Mouse (Mus musculus): ENCODE data around the gene Pax5. TPM values are rescaled to one million over a fixed set of nuclear protein-coding genes. Genes with fewer than 3 reads are reported as not detected.

The Pax5 gene
- polyA plus RNA-seq, 1 experiment = not detected

DNA sequence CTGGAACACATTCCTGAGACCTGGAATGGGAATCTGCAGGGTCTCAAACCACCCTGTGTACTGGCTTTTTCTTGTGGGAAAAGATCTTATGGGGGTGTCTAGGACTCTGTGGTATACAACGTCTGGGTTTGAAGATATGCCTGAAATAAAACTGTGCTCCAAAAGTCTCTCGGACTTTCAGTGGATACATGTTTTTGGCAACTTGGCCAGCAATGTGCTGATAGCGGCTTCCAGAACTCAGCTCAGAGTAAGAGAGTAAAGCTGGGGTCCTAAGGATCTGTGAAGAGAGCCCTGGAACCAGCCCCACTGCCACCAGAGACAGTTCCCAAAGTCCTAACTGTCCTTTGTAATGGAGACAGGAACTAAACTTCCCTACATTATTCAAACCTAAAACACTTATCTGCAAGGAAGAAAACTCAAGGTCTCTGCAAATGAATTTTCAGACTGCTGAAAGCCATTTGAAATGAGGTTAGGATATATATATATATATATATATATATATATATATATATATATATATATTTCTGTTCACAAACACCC lies 5.4 kb upstream of the Pax5 start:
- Histone ChIP-seq H3K4me3 (replicated peaks) (no peak overlapping the region), H3K27me3 (replicated peaks) (peaks cover 87% of the 10 kb centered on the region), H3K36me3 (replicated peaks; ENCODE audit: low read length) (no peaks in the 10 kb centered on the region), H3K9me3 (peaks cover 8% of the 10 kb centered on the region; the same call in 1 of the 2 replicates), H3K4me1 (peaks cover 31% of the 10 kb centered on the region)
- TF ChIP-seq FLI1 (IDR thresholded peaks at IDR 0.05; ENCODE audit: low read length) (no peak), GATA1 (IDR thresholded peaks at IDR 0.05; ENCODE audit: borderline replicate concordance, low read length) (no peak)

DNA sequence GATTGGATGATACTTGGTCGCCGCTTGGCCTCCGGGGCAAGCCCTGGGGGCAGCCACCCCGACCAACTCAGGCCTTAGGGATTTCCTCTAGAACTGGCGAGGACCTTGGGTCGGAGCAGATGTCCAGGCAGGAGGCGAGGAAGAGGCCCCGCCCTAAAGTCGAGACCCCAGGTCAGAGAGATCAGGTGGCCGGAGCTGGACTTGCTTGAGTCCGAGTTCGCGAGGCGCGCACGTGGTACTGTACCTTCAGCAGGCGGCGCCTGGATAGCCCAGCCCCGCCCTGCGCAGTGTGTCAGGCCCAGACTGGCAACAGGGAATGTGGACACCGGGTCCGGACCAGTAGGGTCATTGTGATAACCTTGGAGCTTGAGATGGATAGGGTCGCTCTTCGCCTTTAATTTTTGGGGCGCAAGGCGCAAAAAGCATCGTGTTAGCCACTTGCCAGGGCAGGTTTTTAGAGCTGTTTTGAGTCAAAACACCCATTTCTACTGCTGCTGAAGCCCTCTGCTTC lies 3.9 kb upstream of the Pax5 start:
- Histone ChIP-seq H3K4me1 (peaks cover 33% of the 10 kb centered on the region), H3K9me3 (peaks cover 8% of the 10 kb centered on the region; the same call in 1 of the 2 replicates), H3K27me3 (replicated peaks) (peaks cover 92% of the 10 kb centered on the region), H3K36me3 (replicated peaks; ENCODE audit: low read length) (no peaks in the 10 kb centered on the region), H3K4me3 (replicated peaks) (no peak overlapping the region)
- no peak for TF ChIP-seq FLI1 (IDR thresholded peaks at IDR 0.05; ENCODE audit: low read length)
- TF ChIP-seq GATA1 (IDR thresholded peaks at IDR 0.05; ENCODE audit: borderline replicate concordance, low read length) = no peak

DNA sequence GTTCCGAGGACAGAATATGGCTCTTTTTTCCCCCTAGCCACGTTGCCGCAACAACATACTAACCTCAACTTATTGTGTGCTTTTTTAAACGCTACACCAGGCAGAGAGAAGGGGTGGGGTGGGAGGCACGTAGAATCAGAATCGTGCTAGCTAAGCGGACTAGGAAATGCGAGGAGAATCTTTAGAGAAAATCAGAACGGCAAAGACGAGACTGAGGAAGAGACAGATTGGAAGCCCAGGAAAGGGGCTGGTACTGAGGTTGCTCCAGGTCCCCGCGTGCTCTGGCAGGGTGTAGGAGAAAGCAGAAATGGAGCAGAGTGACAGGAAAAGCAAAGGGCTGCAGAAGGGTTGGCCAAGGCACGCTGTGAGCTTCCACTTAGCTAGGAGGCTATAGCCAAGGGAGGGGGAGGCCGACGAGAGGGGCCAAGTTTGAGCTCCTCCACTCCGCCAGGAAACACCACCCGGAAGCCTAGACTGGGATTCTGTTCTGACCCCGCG lies 3.3 kb upstream of the Pax5 start:
- Histone ChIP-seq H3K4me1 (peaks cover 33% of the 10 kb centered on the region), H3K36me3 (replicated peaks; ENCODE audit: low read length) (no peaks in the 10 kb centered on the region), H3K9me3 (peaks cover 8% of the 10 kb centered on the region; the same call in 1 of the 2 replicates), H3K27me3 (replicated peaks) (peaks cover 95% of the 10 kb centered on the region), H3K4me3 (replicated peaks) (no peak overlapping the region)
- TF ChIP-seq GATA1 (IDR thresholded peaks at IDR 0.05; ENCODE audit: borderline replicate concordance, low read length) (no peak), FLI1 (IDR thresholded peaks at IDR 0.05; ENCODE audit: low read length) (no peak)

DNA sequence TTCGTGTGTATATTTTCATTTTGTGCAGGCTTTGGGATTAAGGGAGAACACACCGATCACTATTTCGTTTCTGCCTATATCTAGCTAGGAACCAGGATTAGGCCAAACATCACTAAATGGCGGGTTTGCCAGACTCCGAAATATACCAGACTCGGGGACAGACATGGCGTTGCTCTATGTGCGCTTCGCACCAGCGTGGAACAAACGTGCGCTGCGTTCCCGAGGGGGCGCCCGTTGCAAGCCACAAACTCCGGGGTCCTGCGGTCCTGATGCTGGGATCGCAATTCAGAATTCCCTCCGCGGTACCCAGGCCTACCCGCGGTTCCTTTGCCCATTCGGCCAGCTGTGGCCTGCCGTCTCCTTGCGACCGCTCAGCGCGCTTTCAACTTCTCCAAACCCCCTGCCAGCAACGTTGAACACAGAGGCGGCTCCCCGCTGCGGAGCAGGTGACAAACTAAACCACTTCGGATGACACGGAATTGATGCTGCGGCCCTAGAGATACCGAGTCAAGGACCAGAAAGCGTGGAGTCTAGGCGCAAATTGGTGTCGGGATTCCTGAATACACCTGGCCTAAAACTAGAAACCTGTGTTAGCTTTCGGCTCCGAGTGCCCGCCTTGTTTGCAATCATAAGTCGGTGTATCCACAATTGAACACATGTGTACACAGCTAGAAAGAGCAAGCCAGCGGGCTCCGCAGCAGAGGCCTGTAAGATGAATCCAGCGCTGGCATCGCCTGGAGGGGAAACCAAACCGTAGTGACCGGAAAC lies 2.7 kb upstream of the Pax5 start:
- peaks cover 8% of the 10 kb centered on the region; the same call in 1 of the 2 replicates for H3K9me3 ChIP-seq
- TF ChIP-seq FLI1 (IDR thresholded peaks at IDR 0.05; ENCODE audit: low read length) (no peak), GATA1 (IDR thresholded peaks at IDR 0.05; ENCODE audit: borderline replicate concordance, low read length) (no peak)
- H3K36me3 ChIP-seq (replicated peaks; ENCODE audit: low read length) = no peaks in the 10 kb centered on the region
- H3K27me3 ChIP-seq (replicated peaks) = peaks cover 95% of the 10 kb centered on the region
- H3K4me1 ChIP-seq = peaks cover 33% of the 10 kb centered on the region
- peak overlapping the region; percentile 75 for H3K4me3 ChIP-seq (replicated peaks)

DNA sequence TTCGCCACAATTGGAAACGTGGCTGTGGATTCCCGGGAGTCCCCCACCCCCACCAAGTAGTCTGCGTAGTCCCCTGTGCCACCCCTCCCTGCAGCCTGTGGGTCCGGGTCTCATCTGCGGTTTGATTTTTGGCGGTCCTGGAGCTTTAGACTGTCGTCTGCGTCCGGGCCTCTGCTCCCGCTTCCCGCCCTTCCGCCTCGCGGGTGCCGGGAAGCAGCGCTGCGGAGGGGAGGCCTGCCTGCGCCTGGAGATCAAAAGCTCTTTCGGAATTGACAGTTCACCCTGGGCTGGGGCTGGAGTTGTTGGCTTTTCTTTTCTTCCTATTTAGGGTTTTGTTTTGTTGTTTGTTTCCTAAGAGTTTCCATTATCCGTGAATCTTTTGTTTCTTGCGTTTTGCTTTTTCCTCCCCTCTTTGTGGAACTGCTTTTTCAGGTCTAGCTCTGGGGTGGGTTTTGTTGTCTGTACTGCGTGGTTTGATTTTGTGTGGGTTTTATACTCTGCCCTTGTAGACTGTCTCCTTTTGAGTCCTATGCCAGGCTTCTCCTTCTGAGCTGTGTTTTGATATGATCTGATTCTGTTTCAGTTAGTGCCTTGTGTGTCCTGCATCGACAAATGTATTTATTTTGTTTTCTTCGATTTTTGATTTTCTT lies 1.9 kb upstream of the Pax5 start:
- H3K9me3 ChIP-seq = peaks cover 8% of the 10 kb centered on the region; the same call in 1 of the 2 replicates
- H3K4me1 ChIP-seq = peaks cover 33% of the 10 kb centered on the region
- H3K27me3 ChIP-seq (replicated peaks) = peaks cover 95% of the 10 kb centered on the region
- TF ChIP-seq FLI1 (IDR thresholded peaks at IDR 0.05; ENCODE audit: low read length) (no peak), GATA1 (IDR thresholded peaks at IDR 0.05; ENCODE audit: borderline replicate concordance, low read length) (no peak)
- peak overlapping the region; percentile 71 for H3K4me3 ChIP-seq (replicated peaks)
- H3K36me3 ChIP-seq (replicated peaks; ENCODE audit: low read length) = no peaks in the 10 kb centered on the region

DNA sequence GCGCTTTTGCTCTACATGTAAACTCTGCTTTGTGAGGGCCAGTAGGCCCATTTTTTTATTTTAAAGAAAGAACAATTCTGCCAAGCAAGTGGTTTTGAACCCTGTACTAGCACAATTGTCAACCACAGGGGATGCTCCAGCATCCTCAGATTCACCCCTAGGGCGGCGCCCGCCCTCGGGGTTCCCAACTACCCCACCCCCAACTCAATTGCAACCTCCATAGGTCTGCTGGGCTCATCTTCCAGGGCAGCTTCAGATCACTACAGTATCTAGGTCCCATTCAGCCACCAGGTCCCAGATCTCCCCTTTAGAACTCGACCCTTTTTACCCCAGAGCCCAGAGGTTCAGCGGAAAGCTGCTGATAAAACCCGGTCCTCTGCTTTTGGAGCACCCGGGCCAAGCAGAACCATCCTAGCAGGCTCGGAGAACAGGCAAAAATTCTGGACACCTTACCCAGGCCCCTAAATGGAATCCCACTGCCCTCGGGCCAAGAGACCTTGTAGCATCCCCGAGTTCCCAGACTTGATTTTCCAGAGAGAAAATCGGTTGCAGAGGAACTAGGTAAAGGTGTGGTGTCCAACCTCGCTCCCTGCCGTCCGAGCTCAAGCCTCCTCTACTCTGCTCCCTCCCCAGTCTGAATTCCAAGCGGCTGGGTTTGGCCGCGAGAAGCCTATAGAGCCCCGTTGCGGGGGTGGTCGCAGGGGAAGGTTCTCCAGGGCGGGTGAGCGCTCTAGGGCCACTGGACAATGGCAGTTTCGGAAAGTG lies 1.0 kb upstream of the Pax5 start:
- H3K27me3 ChIP-seq (replicated peaks) = peaks cover 95% of the 10 kb centered on the region
- peaks cover 33% of the 10 kb centered on the region for H3K4me1 ChIP-seq
- H3K4me3 ChIP-seq (replicated peaks) = no peak overlapping the region
- TF ChIP-seq FLI1 (IDR thresholded peaks at IDR 0.05; ENCODE audit: low read length) = no peak
- no peak for TF ChIP-seq GATA1 (IDR thresholded peaks at IDR 0.05; ENCODE audit: borderline replicate concordance, low read length)
- peaks cover 8% of the 10 kb centered on the region; the same call in 1 of the 2 replicates for H3K9me3 ChIP-seq
- no peaks in the 10 kb centered on the region for H3K36me3 ChIP-seq (replicated peaks; ENCODE audit: low read length)

DNA sequence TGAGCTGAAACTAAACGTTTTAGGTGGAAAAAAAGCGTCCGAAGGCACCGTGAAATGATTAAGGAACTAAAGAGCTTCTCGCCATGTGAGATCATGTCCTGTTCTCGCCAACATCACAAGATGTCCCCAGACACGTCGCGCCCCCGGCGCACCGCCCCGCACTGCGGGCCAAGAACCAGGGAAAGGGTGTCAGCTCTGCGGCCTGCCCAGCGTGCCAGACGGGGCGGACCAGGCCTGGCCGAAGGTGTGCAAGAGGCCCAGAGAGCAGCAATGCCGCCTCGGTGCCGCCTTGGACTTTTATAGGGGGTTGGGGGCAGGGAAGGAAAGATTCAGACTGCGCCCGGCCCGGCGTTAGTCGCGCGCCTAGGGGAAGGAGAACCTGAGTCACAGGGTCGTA lies 412 bp upstream of the Pax5 start:
- TF ChIP-seq GATA1 (IDR thresholded peaks at IDR 0.05; ENCODE audit: borderline replicate concordance, low read length) (no peak), FLI1 (IDR thresholded peaks at IDR 0.05; ENCODE audit: low read length) (no peak)
- no peak overlapping the region for H3K4me3 ChIP-seq (replicated peaks)
- peaks cover 98% of the 10 kb centered on the region for H3K27me3 ChIP-seq (replicated peaks)
- peaks cover 8% of the 10 kb centered on the region; the same call in 1 of the 2 replicates for H3K9me3 ChIP-seq
- peaks cover 33% of the 10 kb centered on the region for H3K4me1 ChIP-seq
- H3K36me3 ChIP-seq (replicated peaks; ENCODE audit: low read length) = no peaks in the 10 kb centered on the region

DNA sequence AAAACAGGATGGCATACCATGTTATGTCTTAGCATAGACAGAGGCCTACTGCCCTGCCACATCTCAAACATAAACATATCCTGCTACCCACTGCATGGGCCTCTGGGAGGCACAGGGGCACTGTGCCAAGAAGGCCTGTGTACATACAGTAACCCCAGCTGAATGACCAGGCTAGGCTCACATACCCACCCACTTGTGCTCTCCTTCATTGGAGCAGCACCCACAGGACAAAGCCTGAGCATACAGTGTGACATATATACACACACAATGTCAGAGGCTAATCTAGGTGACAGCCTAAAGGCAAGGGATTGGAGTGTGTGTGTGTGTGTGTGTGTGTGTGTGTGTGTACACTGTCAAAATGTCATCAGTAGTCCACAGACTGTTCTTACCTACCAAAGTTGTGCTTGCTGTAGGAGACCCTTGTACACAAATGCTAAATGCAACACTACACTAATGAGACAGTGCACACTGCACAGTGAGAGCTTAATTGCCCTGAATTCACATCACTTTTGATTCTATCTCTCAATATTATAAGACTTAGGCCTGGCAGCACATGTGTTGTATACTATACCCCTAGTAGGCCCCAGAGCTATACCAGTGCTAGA lies 1.1 kb downstream of the Pax5 start:
- Histone ChIP-seq H3K4me1 (peaks cover 36% of the 10 kb centered on the region), H3K4me3 (replicated peaks) (no peak overlapping the region), H3K27me3 (replicated peaks) (peaks cover 98% of the 10 kb centered on the region), H3K9me3 (peaks cover 13% of the 10 kb centered on the region), H3K36me3 (replicated peaks; ENCODE audit: low read length) (no peaks in the 10 kb centered on the region)
- TF ChIP-seq GATA1 (IDR thresholded peaks at IDR 0.05; ENCODE audit: borderline replicate concordance, low read length) (no peak), FLI1 (IDR thresholded peaks at IDR 0.05; ENCODE audit: low read length) (no peak)

DNA sequence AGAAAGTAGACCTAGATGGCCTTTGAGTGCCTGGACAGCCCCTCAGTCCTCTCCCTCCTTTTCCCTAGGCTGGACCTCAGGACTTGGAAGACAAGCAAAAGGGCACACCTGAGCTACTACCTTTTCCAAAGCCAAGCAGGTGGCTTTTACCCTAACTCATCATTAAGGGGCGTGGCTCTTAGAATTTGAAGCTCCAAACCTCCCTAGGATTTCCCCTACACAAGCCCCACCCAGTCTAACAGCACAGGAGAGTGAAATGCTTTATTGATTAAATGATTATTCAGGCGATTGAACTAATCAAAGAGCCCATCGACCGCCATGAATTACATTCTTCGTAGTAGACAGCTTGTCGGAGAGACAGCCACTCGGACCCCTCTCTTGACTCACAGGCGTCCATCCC lies 2.0 kb downstream of the Pax5 start:
- H3K36me3 ChIP-seq (replicated peaks; ENCODE audit: low read length) = no peaks in the 10 kb centered on the region
- H3K9me3 ChIP-seq = peaks cover 7% of the 10 kb centered on the region
- TF ChIP-seq GATA1 (IDR thresholded peaks at IDR 0.05; ENCODE audit: borderline replicate concordance, low read length) = no peak
- TF ChIP-seq FLI1 (IDR thresholded peaks at IDR 0.05; ENCODE audit: low read length) = no peak
- peaks cover 37% of the 10 kb centered on the region for H3K4me1 ChIP-seq
- no peak overlapping the region for H3K4me3 ChIP-seq (replicated peaks)
- H3K27me3 ChIP-seq (replicated peaks) = peaks cover 98% of the 10 kb centered on the region

Data from megakaryocyte, embryonic 14.5 days (primary cell).